Mouse (Mus musculus) spleen, adult 2 months (tissue): Measurements from ENCODE around the gene Dab2ip.

Experiments
- CTCF ChIP-seq: fragments of 200-500 bp; IDR thresholded peaks from 2 replicates; pipeline ENCODE4 v1.5.1; 2011; ENCODE audit warnings: mild to moderate bottlenecking, inconsistent platforms; ENCODE audit not compliant: insufficient read depth, insufficient read length, insufficient replicate concordance; ENCODE audit errors: extremely low read depth
- POLR2A ChIP-seq: fragments of 200-500 bp; IDR thresholded peaks from 2 replicates; pipeline ENCODE4 v1.6.1; 2011; ENCODE audit warnings: low read depth, low read length, inconsistent platforms

DNA sequence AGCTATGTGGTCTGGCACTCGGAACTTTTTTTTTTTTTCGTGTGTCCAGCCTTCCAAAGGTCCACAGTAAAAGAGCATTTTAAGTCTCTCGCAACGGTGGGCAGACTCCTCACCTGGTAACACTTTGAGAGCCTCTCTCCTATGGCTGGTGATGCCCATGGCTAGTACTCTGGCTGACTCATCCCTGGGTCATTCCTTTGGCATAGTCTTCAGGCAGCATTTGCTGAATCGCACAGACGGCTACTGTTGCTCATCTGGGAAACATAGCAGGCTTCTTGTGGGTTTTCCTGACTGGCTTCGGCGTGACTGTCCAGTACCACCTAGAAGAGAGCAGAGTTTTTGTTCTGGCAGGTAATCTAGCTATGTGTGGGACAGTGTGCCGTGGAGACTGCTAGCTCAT, 8.0 kb upstream of the Dab2ip start:
- TF ChIP-seq POLR2A: no peak
- TF ChIP-seq CTCF: no peak
